Mouse (Mus musculus) neural tube, embryonic 12.5 days (tissue): ENCODE results near the gene Harbi1. TPM values are rescaled to one million over a fixed set of nuclear protein-coding genes. Genes with fewer than 3 reads are reported as not detected.

Experiments
- ATAC-seq: fragments of 200-750 bp; cut with Nextera tagmentation; 2 replicates; pipeline ENCODE4 v1.8.0; 2017; ENCODE audit warnings: low read depth, mild to moderate bottlenecking, moderate TSS enrichment, moderate library complexity; ENCODE audit not compliant: low FRiP score
- H3K27ac ChIP-seq: fragments of 300-500 bp; sonication (generic); 2 replicates; pipeline ENCODE4 v1.5.1; 2016
- H3K27me3 ChIP-seq: fragments of 300-500 bp; sonication (generic); replicated peaks from 2 replicates; pipeline ENCODE4 v1.6.1; 2016; ENCODE audit warnings: mild to moderate bottlenecking
- H3K36me3 ChIP-seq: fragments of 300-500 bp; sonication (generic); 2 replicates; pipeline ENCODE4 v1.6.1; 2016; ENCODE audit warnings: mild to moderate bottlenecking
- H3K4me1 ChIP-seq: fragments of 300-500 bp; sonication (generic); 2 replicates; pipeline ENCODE4 v1.6.1; 2016
- H3K4me2 ChIP-seq: fragments of 300-500 bp; sonication (generic); replicated peaks from 2 replicates; pipeline ENCODE4 v1.6.1; 2016; ENCODE audit warnings: mild to moderate bottlenecking
- H3K4me3 ChIP-seq: fragments of 300-500 bp; sonication (generic); 2 replicates; pipeline ENCODE4 v1.5.1; 2016
- H3K9ac ChIP-seq: fragments of 300-500 bp; sonication (generic); 2 replicates; pipeline ENCODE4 v1.6.1; 2016; ENCODE audit warnings: mild to moderate bottlenecking
- H3K9me3 ChIP-seq: fragments of 300-500 bp; sonication (generic); 2 replicates; pipeline ENCODE4 v1.6.1; 2016; ENCODE audit warnings: mild to moderate bottlenecking
- whole genome bisulfite sequencing: fragments of 180-500 bp; shearing (Covaris S2); methylation state at CpG from one replicate; pipeline ENCODE4 v1.1.7; 2016; 5-methylcytosine and 5-hydroxymethylcytosine counted together
- polyA plus RNA-seq: library from polyadenylated mRNA; unstranded; fragments of >200 nt; fragmentation: Nextera tagmentation; extraction: Ambion mirVana; gene quantifications from 2 replicates; pipeline ENCODE4 v1.2.1, GENCODE M21; 2016

Gene Harbi1
- polyA plus RNA-seq = 22.3 and 24.7 TPM in 2 replicates

DNA sequence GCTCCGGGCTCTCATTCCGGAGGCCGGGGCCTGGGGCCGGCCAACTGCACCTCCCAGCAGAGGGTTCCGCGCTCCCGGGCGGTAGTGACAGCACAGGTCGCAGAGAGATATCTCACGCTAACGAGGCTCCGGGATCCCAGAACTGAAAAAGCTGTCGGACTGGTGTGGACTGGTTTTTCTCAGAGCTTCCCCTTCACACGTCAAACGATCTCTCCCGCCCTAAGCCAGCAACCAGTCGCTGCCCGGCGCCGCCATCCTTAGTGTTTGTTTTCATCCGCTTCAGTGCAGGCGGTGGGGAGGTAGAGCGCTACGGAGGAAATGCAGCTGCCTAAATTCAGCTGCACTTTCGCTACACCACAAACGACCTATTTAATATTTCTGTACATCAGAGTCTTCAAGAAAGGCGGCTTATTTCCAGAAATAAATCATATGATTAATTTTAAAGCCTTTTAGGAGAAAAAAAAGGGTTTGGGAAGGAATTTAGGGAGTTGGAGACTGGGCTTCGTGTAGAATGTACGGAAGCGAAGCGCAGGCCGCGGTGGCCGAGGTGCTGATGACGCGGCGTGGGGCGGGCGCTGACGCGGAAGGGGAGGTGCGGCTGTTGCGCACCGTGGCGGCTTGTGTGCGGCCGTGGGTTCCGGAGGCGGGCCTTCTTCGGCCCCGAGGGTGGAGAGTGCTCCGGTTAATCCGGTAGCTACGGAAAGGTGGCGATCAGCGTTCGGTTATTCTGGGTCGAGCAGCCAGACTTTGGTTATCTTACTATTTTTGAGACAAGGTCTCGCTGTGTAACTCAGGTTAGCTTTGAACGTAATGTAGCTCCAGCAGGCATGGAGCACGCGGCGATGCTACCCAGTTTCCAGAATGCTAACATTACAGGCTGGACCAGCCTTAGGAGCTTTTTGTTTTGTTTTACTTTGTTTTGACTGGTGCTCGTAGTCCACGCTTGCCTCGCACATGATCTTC lies at the start of gene Harbi1, which contains the start of gene Atg13:
Gene Harbi1, plus strand, starts transcription at position 581 of the 963 bp plus-strand sequence.
Gene Atg13, minus strand, starts transcription at position 305 of the 963 bp plus-strand sequence.
- H3K9ac ChIP-seq = peak within 1 kb of the TSS; percentile 75
- H3K9me3 ChIP-seq = no peaks in the 10 kb centered on the region
- H3K4me1 ChIP-seq = peaks cover 11% of the 10 kb centered on the region
- WGBS = under 1% methylated on average over 66 of the region's 66 CpGs
- ATAC-seq = peak; percentile 99
- H3K4me2 ChIP-seq = peak within 1 kb of the TSS; percentile 87
- no peak within 1 kb of the TSS for H3K27ac ChIP-seq
- H3K27me3 ChIP-seq = no peaks in the 10 kb centered on the region
- H3K4me3 ChIP-seq = peak within 1 kb of the TSS; percentile 89
- no peaks in the 10 kb centered on the region for H3K36me3 ChIP-seq

DNA sequence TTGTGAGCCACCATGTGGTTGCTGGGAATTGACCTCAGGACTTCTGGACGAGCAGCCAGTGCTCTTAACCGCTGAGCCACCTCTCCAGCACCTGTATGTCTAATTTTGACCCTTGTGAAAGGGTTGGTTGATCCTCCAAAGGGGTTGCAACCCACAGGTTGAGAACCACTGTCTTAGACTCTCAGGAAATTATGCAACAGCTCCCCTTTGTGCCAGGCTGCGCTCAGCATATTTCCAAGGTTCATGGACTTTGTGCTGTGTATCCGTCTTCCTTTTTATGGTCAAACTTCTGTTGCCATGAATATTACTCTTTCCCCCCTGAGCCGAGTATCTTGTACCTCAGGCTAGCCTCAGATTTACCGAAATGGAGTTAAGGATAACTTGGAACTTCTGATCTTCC lies 49.7 kb upstream of the Harbi1 start:
- no peak for ATAC-seq
- Histone ChIP-seq H3K4me3 (no peak overlapping the region), H3K36me3 (peaks cover 82% of the 10 kb centered on the region), H3K27ac (no peak overlapping the region), H3K27me3 (no peaks in the 10 kb centered on the region), H3K9me3 (no peaks in the 10 kb centered on the region), H3K9ac (no peak overlapping the region), H3K4me1 (no peaks in the 10 kb centered on the region), H3K4me2 (no peak overlapping the region)
- 94% methylated on average over 6 of the region's 6 CpGs for WGBS

DNA sequence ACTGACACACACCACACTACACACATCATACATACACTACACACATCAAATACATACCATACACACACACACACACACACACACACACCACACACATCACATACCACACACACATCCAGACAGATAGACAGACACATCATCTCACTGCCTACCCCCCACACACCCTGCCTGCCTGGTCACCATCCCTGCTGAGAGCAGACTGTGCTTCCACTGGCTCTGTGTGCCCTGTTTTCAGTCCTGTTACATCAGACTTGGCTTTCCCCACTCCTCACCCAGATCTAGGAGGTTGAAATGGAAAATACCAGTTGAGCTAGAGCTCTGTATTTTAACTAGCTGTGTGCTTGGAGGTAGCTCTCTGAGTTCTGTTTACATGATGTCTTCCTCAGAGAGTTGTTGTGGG lies 45.9 kb upstream of the Harbi1 start:
- Histone ChIP-seq H3K4me3 (no peak overlapping the region), H3K9ac (no peak overlapping the region), H3K27ac (no peak overlapping the region), H3K36me3 (peaks cover 82% of the 10 kb centered on the region), H3K4me1 (no peaks in the 10 kb centered on the region), H3K4me2 (no peak overlapping the region), H3K27me3 (no peaks in the 10 kb centered on the region), H3K9me3 (no peaks in the 10 kb centered on the region)
- ATAC-seq = no peak

DNA sequence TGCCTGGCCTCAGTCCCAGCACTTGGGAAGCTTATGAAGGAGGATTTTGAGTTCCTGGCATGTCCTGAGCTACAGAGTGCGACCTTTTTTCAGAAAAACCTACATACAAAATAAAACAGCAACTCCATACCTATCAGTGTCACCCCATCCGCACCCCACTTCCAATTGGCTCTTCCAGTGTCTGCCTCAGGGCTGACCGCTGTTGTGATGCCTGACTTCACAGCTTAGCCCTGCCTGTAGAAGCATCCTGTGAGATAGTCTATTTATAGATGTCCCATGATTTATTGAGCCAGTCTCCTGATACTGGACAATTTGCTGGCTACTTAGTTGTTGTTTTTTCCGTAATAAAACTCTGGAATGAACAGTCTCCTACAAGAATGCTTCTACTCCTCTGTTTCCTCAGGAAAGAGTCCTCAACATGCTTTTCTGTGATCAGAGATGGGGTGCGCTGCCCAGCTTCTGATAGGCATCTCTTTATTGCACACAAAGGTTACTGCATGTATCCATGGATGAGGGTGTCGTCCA lies 44.2 kb upstream of the Harbi1 start:
- H3K27me3 ChIP-seq = no peaks in the 10 kb centered on the region
- no peak overlapping the region for H3K4me2 ChIP-seq
- H3K9me3 ChIP-seq = no peaks in the 10 kb centered on the region
- ATAC-seq = no peak
- 93% methylated on average over 6 of the region's 6 CpGs for WGBS
- H3K4me3 ChIP-seq = no peak overlapping the region
- H3K4me1 ChIP-seq = no peaks in the 10 kb centered on the region
- H3K27ac ChIP-seq = no peak overlapping the region
- H3K9ac ChIP-seq = no peak overlapping the region
- H3K36me3 ChIP-seq = peaks cover 88% of the 10 kb centered on the region

DNA sequence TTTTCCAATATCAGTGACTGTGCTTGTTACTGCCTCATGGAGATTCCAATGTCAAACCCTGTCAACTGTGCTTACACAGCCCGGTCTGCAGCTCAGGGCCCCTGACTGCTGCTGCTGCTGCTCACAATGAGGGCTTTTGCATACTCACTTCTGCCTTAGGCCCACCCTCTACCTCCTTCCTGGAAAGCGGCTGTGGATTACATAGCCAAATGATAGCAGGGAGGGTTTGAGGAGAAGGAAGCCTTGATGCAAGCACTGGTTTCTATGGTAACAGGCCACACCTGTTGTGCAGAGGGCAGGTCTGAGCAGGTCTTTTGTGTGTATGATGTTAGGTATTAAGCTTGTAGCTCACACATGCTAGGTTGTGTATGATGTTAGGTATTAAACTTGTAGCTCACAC lies 42.9 kb upstream of the Harbi1 start:
- Histone ChIP-seq H3K27me3 (no peaks in the 10 kb centered on the region), H3K4me1 (no peaks in the 10 kb centered on the region), H3K36me3 (peaks cover 82% of the 10 kb centered on the region), H3K9ac (no peak overlapping the region), H3K9me3 (no peaks in the 10 kb centered on the region), H3K4me3 (no peak overlapping the region), H3K4me2 (no peak overlapping the region), H3K27ac (no peak overlapping the region)
- 86% methylated on average over 2 of the region's 2 CpGs for WGBS
- ATAC-seq = no peak

DNA sequence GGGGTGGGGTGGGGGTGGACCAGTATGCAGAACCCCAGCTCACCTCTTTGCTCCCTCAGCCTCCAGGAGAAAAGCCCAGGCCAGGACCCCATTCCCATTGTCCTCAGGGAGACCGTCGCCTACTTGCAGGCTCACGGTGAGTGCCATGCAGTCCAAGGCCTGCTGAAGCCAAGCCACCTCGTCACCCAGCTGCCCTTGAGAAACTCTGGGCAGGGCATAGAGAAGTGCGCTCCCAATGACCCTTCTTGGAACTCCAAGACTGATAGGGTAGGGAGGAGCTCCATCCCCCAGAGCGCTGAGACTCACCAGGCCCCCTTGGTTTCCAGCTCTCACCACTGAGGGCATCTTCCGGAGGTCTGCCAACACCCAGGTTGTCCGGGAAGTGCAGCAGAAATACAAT lies 41.3 kb upstream of the Harbi1 start:
- H3K4me3 ChIP-seq = no peak overlapping the region
- WGBS = 91% methylated on average over 8 of the region's 8 CpGs
- no peak for ATAC-seq
- H3K4me1 ChIP-seq = no peaks in the 10 kb centered on the region
- H3K27me3 ChIP-seq = no peaks in the 10 kb centered on the region
- H3K9ac ChIP-seq = no peak overlapping the region
- no peak overlapping the region for H3K27ac ChIP-seq
- H3K36me3 ChIP-seq = peaks cover 78% of the 10 kb centered on the region
- no peak overlapping the region for H3K4me2 ChIP-seq
- H3K9me3 ChIP-seq = no peaks in the 10 kb centered on the region

DNA sequence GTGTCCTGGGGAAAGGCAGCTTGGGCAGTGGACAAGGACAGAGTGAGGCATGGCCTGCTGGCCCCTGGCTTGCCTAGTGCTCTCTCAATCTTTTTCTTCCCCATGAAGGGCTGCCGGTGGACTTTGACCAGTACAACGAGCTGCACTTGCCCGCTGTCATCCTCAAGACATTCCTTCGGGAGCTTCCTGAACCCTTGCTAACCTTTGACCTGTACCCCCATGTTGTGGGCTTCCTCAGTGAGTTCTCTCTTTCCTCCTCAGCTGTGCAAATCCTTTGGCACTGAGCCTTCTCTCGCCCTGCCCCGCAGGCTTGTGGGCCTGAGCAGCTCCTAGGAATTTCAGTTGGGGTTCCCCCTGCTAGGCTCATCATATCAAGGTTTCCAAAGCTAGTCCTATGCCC lies 40.6 kb upstream of the Harbi1 start:
- 90% methylated on average over 6 of the region's 6 CpGs for WGBS
- Histone ChIP-seq H3K4me1 (no peaks in the 10 kb centered on the region), H3K9ac (no peak overlapping the region), H3K4me3 (no peak overlapping the region), H3K9me3 (no peaks in the 10 kb centered on the region), H3K36me3 (peaks cover 79% of the 10 kb centered on the region), H3K27me3 (no peaks in the 10 kb centered on the region), H3K27ac (no peak overlapping the region), H3K4me2 (no peak overlapping the region)
- no peak for ATAC-seq

DNA sequence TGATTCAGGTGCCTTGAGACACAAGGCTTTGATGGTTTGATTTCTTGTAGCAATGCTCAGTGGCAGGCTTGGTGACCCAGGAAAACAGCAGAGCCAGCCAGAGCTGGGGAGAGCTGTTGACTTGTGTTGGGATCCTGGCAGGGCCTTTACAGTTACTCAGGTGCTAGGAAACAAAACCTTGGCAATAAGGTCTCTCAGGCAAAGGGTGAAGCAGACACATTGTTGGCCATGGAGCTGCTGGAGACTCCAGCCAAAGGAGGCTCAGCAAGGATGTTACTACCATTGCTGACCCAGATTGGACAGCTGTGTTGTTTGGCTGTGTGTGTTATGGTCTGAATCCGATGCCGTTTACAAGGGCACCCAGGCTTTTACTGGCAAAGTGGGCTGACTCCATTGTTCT lies 37.1 kb upstream of the Harbi1 start:
- Histone ChIP-seq H3K4me1 (no peaks in the 10 kb centered on the region), H3K27ac (no peak overlapping the region), H3K27me3 (no peaks in the 10 kb centered on the region), H3K4me3 (no peak overlapping the region), H3K36me3 (peaks cover 78% of the 10 kb centered on the region), H3K4me2 (no peak overlapping the region), H3K9ac (no peak overlapping the region), H3K9me3 (no peaks in the 10 kb centered on the region)
- 71% methylated on average over 2 of the region's 2 CpGs for WGBS
- ATAC-seq = no peak

DNA sequence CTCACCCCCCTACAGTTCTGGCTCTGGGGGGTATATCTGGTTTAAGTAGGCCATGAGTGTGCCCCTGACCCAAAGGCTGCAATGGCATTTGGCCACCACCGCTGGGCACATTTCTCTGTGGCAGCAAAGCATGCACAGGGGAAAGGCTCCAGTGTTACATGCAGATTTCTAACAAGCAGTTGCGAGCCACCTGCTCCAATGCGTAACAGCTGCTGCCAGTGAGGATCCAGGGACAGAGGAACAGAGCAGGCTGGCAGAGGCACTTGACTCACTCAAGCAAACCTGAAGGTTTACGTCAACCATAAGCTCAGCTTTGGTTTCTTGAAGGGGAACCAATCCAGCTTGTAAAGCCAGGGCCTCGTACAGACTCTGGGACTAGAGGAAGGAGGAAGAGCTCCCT lies 35.8 kb upstream of the Harbi1 start:
- no peaks in the 10 kb centered on the region for H3K9me3 ChIP-seq
- H3K4me1 ChIP-seq = no peaks in the 10 kb centered on the region
- WGBS = 89% methylated on average over 5 of the region's 5 CpGs
- H3K36me3 ChIP-seq = peaks cover 75% of the 10 kb centered on the region
- no peak for ATAC-seq
- H3K27ac ChIP-seq = no peak overlapping the region
- H3K4me2 ChIP-seq = no peak overlapping the region
- no peak overlapping the region for H3K9ac ChIP-seq
- no peaks in the 10 kb centered on the region for H3K27me3 ChIP-seq
- no peak overlapping the region for H3K4me3 ChIP-seq

DNA sequence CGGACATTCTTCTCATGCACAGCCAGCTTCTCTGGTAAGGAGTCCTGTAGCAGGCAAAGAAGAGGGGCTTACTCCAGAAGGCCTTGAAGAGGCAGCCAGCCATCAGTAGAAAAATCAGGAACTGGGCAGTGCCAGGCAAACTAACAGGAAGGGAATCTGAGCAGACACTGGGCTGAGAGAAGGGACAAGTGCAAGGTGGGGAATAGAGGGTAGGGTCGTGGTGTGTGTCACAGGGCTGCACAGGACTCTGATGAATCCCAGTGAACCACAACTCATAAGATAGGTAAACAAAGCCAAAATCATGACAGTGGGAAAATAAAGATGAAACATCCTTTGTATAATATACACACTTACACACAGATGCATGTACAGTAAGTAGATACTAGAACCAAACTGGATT lies 34.2 kb upstream of the Harbi1 start:
- Histone ChIP-seq H3K27me3 (no peaks in the 10 kb centered on the region), H3K4me3 (no peak overlapping the region), H3K9ac (no peak overlapping the region), H3K9me3 (no peaks in the 10 kb centered on the region), H3K4me1 (no peaks in the 10 kb centered on the region), H3K36me3 (peaks cover 75% of the 10 kb centered on the region), H3K27ac (no peak overlapping the region), H3K4me2 (no peak overlapping the region)
- WGBS = 88% methylated on average over 2 of the region's 2 CpGs
- no peak for ATAC-seq

DNA sequence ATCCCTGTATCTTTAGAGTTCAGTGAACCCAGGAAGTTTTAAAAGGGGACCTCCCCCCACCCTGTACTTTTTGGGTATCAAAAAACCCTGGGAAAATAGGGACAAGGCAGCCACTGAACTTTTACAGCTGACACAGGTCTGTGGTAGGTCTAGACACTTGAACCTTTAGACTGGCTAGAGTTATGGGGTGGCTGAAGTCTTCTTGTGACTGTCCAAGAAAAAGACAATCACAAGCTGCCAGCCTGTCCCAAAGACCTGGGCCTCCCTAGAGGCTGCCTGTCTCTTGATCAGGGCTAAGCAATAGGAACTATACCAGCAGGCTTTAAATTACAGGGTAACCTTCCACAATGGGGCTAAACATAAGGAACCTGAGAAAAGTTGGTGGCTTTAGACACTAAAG lies 33.7 kb upstream of the Harbi1 start:
- ATAC-seq = no peak

DNA sequence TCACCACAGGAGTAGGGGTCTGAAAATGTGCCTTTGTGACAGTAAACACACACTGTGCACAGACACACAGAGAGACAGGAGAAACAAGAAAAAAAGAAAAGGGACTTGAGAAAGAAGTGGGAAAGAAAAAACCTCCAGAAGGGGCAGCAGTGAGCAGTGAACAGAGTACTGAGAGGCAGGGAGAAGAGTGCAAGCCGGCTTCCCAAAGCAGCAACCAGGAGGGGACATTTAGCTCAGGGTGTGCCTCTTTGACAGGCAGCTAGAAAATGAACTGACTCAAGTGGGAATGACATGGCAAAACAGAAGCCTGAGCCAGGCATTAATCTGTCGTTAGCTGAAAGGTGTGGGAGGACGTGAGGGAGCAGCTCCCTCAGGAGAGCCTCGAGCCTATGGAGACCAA lies 27.8 kb upstream of the Harbi1 start:
- Histone ChIP-seq H3K4me3 (no peak overlapping the region), H3K27ac (no peak overlapping the region), H3K36me3 (peaks cover 70% of the 10 kb centered on the region), H3K9me3 (no peaks in the 10 kb centered on the region), H3K4me1 (no peaks in the 10 kb centered on the region), H3K9ac (no peak overlapping the region), H3K4me2 (no peak overlapping the region), H3K27me3 (no peaks in the 10 kb centered on the region)
- WGBS = 68% methylated on average over 4 of the region's 4 CpGs
- ATAC-seq = no peak

More for the DNA sequence above, 33.7 kb upstream of the Harbi1 start:
- Histone ChIP-seq H3K9me3 (no peaks in the 10 kb centered on the region), H3K27ac (no peak overlapping the region), H3K9ac (no peak overlapping the region), H3K4me1 (no peaks in the 10 kb centered on the region), H3K4me3 (no peak overlapping the region), H3K36me3 (peaks cover 76% of the 10 kb centered on the region), H3K4me2 (no peak overlapping the region), H3K27me3 (no peaks in the 10 kb centered on the region)

DNA sequence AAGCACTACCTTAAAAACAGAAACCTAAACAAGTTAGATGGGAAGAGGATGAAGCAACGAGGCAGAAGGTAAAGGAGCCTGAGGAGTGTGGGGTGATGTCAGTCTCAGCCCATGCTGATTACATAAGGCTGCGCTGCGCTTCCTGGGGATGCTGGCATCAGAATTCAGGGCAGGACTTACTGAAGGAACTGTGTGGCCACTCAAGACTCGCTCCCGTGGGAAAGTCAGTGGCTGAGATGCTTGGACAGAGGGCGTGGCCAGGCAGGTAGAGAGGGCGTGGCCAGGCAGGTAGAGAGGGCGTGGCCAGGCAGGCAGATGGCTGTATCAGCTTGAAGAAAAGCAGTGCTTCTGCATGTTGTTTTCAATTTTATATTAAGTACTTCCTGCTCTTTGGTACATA lies 26.7 kb upstream of the Harbi1 start:
- Histone ChIP-seq H3K36me3 (peaks cover 69% of the 10 kb centered on the region), H3K9me3 (no peaks in the 10 kb centered on the region), H3K27me3 (no peaks in the 10 kb centered on the region), H3K27ac (no peak overlapping the region), H3K4me3 (no peak overlapping the region), H3K4me1 (no peaks in the 10 kb centered on the region), H3K4me2 (no peak overlapping the region), H3K9ac (no peak overlapping the region)
- ATAC-seq = no peak
- 82% methylated on average over 8 of the region's 8 CpGs for WGBS
